Mouse (Mus musculus) hindbrain, embryonic 10.5 days (tissue): Measurements from ENCODE around the gene Olfr765. TPM values are rescaled to one million over a fixed set of nuclear protein-coding genes. Genes with fewer than 3 reads are reported as not detected.

Source experiments
- DNase-seq: peaks from one replicate; pipeline ENCODE4 v3.0.0-alpha.2; 2017; ENCODE audit warnings: low spot score
- H3K27ac ChIP-seq: fragments of 300-500 bp; sonication (generic); 2 replicates; pipeline ENCODE4 v1.5.1; 2016; ENCODE audit warnings: mild to moderate bottlenecking, moderate library complexity
- H3K27me3 ChIP-seq: fragments of 300-500 bp; sonication (generic); 2 replicates; pipeline ENCODE4 v1.6.1; 2016; ENCODE audit warnings: mild to moderate bottlenecking; ENCODE audit not compliant: poor library complexity, insufficient read depth, severe bottlenecking
- H3K36me3 ChIP-seq: fragments of 300-500 bp; sonication (generic); 2 replicates; pipeline ENCODE4 v1.6.1; 2016; ENCODE audit warnings: mild to moderate bottlenecking, moderate library complexity
- H3K4me1 ChIP-seq: fragments of 300-500 bp; sonication (generic); replicated peaks from 2 replicates; pipeline ENCODE4 v1.6.1; 2016; ENCODE audit warnings: mild to moderate bottlenecking
- H3K4me3 ChIP-seq: fragments of 300-500 bp; sonication (generic); 2 replicates; pipeline ENCODE4 v1.5.1; 2016; ENCODE audit warnings: mild to moderate bottlenecking, moderate library complexity
- H3K9me3 ChIP-seq: fragments of 300-500 bp; sonication (generic); 2 replicates; pipeline ENCODE4 v1.6.1; 2016; ENCODE audit warnings: mild to moderate bottlenecking, moderate library complexity
- WGBS: fragments of 180-500 bp; shearing (Covaris S2); methylation state at CpG from one replicate; pipeline ENCODE4 v1.1.7; 2016; 5-methylcytosine and 5-hydroxymethylcytosine counted together
- polyA plus RNA-seq: library from polyadenylated mRNA; unstranded; fragments of >200 nt; fragmentation: Nextera tagmentation; extraction: Ambion mirVana; gene quantifications from 2 replicates; pipeline ENCODE4 v1.2.1, GENCODE M21; 2016

The Olfr765 gene
- polyA plus RNA-seq, 1 experiment from 2014 or later, result not detected

GRCm38 (mm10) chr10:128996523-128997040, 53.2 kb downstream of the Olfr765 start:
- Histone ChIP-seq H3K4me1 (no peaks in the 10 kb centered on the region), H3K9me3 (no peaks in the 10 kb centered on the region), H3K4me3 (no peak overlapping the region), H3K27ac (no peak overlapping the region), H3K36me3 (no peaks in the 10 kb centered on the region), H3K27me3 (no peaks in the 10 kb centered on the region)
- 75% methylated on average over 4 of the region's 4 CpGs for WGBS
- DNase-seq, result no peak

DNA sequence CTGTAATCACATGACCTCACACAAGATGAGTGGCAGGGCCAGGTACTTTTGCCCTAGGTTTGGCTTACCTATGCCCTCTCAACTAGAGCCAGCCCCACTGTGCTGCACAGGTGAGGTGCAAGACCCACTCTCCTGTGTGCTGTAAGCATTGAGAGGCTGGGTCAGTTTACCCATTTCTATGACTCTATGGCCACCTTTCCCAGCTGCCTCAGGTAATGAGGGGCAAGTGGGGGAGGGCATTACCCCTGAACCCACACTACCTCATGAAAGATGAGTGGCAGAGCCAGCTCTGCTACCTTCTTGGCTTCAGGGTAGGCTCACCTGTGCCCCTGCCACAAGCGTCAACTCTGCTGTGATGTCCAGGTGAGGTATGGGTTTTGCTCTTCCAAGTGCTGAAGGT, 54.0 kb downstream of the Olfr765 start:
- no peak for DNase-seq
- no peaks in the 10 kb centered on the region for H3K36me3 ChIP-seq
- no peak overlapping the region for H3K27ac ChIP-seq
- H3K4me1 ChIP-seq, result no peaks in the 10 kb centered on the region
- H3K4me3 ChIP-seq, result no peak overlapping the region
- WGBS, result 97% methylated on average over 1 of the region's 1 CpGs
- H3K27me3 ChIP-seq, result no peaks in the 10 kb centered on the region
- no peaks in the 10 kb centered on the region for H3K9me3 ChIP-seq

Other genes starting within 250 kb of the Olfr765 start
- 50.4 and 56.0 TPM in 2 replicates for gene Dnajc14, start 245.9 kb downstream of the Olfr765 start, polyA plus RNA-seq
- gene Tmem198b, start 245.6 kb downstream of the Olfr765 start, polyA plus RNA-seq, result 19.1 and 23.3 TPM in 2 replicates
- 251 and 263 TPM in 2 replicates for gene Sarnp, start 232.7 kb downstream of the Olfr765 start, polyA plus RNA-seq
- gene Ormdl2, start 228.4 kb downstream of the Olfr765 start, polyA plus RNA-seq, result 74.1 and 97.0 TPM in 2 replicates
- 8.9 and 11.1 TPM in 2 replicates for gene Gdf11, start 158.3 kb downstream of the Olfr765 start, polyA plus RNA-seq
- gene Cd63, start 149.0 kb downstream of the Olfr765 start, polyA plus RNA-seq, result 240 and 253 TPM in 2 replicates
- gene Rdh5, start 127.1 kb downstream of the Olfr765 start, polyA plus RNA-seq, result 15.8 and 18.7 TPM in 2 replicates
- gene Bloc1s1, start 126.0 kb downstream of the Olfr765 start, polyA plus RNA-seq, result 229 and 285 TPM in 2 replicates
- gene Itga7, start 116.2 kb downstream of the Olfr765 start, polyA plus RNA-seq, result 3.7 and 4.0 TPM in 2 replicates
- not detected in 2 replicates for gene Mettl7b, start 89.0 kb downstream of the Olfr765 start, polyA plus RNA-seq
- 0.06 TPM in 1 of 2 replicates, not detected in the other for gene Olfr9, start 60.6 kb downstream of the Olfr765 start, polyA plus RNA-seq
- not detected in 2 replicates for gene Olfr763, start 39.2 kb downstream of the Olfr765 start, polyA plus RNA-seq
- gene Olfr764-ps1, start 10.1 kb downstream of the Olfr765 start, polyA plus RNA-seq, result not detected in 2 replicates
- gene Olfr766-ps1, start 19.0 kb upstream of the Olfr765 start, polyA plus RNA-seq, result not detected in 2 replicates
- gene Olfr767, start 32.9 kb upstream of the Olfr765 start, polyA plus RNA-seq, result not detected in 2 replicates
- gene Olfr768, start 49.4 kb upstream of the Olfr765 start, polyA plus RNA-seq, result not detected in 2 replicates
- not detected in 2 replicates for gene Olfr769, start 67.9 kb upstream of the Olfr765 start, polyA plus RNA-seq
- not detected in 2 replicates for gene Olfr770, start 89.0 kb upstream of the Olfr765 start, polyA plus RNA-seq
- gene Olfr771, start 114.8 kb upstream of the Olfr765 start, polyA plus RNA-seq, result not detected in 2 replicates
- gene Olfr772, start 127.9 kb upstream of the Olfr765 start, polyA plus RNA-seq, result not detected in 2 replicates
- gene Olfr773, start 137.4 kb upstream of the Olfr765 start, polyA plus RNA-seq, result not detected in 2 replicates
- gene Olfr774, start 186.2 kb upstream of the Olfr765 start, polyA plus RNA-seq, result not detected in 2 replicates
- not detected in 2 replicates for gene Olfr775, start 198.4 kb upstream of the Olfr765 start, polyA plus RNA-seq
- gene Olfr776, start 209.1 kb upstream of the Olfr765 start, polyA plus RNA-seq, result not detected in 2 replicates
- 0.10 TPM in 1 of 2 replicates, not detected in the other for gene Olfr777, start 221.5 kb upstream of the Olfr765 start, polyA plus RNA-seq